ENCODE assay signal across 23 mouse cellular contexts in the genomic region with DNA sequence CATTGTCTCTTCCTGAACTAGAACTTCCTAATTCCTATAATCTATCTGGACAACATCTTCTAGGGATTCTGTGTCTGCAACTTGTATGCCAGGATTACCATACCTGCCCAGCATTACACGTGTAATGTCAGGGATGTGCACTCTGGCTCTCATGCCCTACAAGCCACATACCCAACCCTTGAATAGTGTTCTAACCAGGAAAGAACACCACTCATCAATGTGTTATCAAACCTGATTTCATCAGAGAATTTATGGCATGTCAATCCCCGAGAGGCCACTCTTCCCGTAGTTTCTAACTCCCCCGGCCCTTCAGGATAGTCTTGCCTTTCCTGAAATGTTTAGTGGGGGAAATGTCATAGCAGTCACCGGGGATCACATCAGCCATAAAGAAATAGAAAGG. TPM values are rescaled to one million over a fixed set of nuclear protein-coding genes. Genes with fewer than 3 reads are reported as not detected.
"Had no signal": no experiment of that assay in that cellular context is flagged by ENCODE, and none has a peak within 500 bp of the region (broad histone marks: within the 10 kb centered on the region; RNA-seq: fewer than 3 reads in every experiment).

No protein-coding gene starts in this region.

- H3K4me1 ChIP-seq: lung, embryonic 15.5 days; midbrain, embryonic 10.5 days; midbrain, embryonic 12.5 days; neural tube, embryonic 13.5 days; neural tube, embryonic 15.5 days had no signal

- H3K4me2 ChIP-seq: lung, embryonic 15.5 days; midbrain, embryonic 12.5 days; neural tube, embryonic 13.5 days; neural tube, embryonic 15.5 days had no signal

- H3K9me3 ChIP-seq: lung, embryonic 15.5 days; midbrain, embryonic 10.5 days; midbrain, embryonic 12.5 days; neural tube, embryonic 13.5 days; neural tube, embryonic 15.5 days had no signal

- H3K36me3 ChIP-seq: lung, embryonic 15.5 days; midbrain, embryonic 10.5 days; midbrain, embryonic 12.5 days; neural tube, embryonic 13.5 days; neural tube, embryonic 15.5 days had no signal

- DNase-seq: lung, adult 2 months; lung, postnatal 14 days; lung, postnatal 36 days; midbrain, embryonic 14.5 days; retina, postnatal 1 day; right cerebral cortex, adult 18-20 months; right cerebral cortex, postnatal 25 days; right cerebral cortex, postnatal 4 days; spleen, adult 18-20 months; thymus, adult 18-20 months; thymus, postnatal 14 days; thymus, postnatal 36 days had no signal

- H3K27me3 ChIP-seq: lung, embryonic 15.5 days; midbrain, embryonic 12.5 days; neural tube, embryonic 13.5 days; neural tube, embryonic 15.5 days had no signal

- ATAC-seq: lung, postnatal 0 days; midbrain, embryonic 16.5 days had no signal

- H3K9ac ChIP-seq: lung, embryonic 15.5 days; midbrain, embryonic 12.5 days; neural tube, embryonic 13.5 days; neural tube, embryonic 15.5 days had no signal

- H3K27ac ChIP-seq: lung, embryonic 15.5 days; macrophage; midbrain, embryonic 10.5 days; midbrain, embryonic 12.5 days; neural tube, embryonic 13.5 days; neural tube, embryonic 15.5 days had no signal

- H3K4me3 ChIP-seq: lung, embryonic 15.5 days; midbrain, embryonic 10.5 days; midbrain, embryonic 12.5 days; myocyte; neural tube, embryonic 13.5 days; neural tube, embryonic 15.5 days had no signal

RNA-seq across cellular contexts. Expression of gene Pnlip, which starts 12.6 kb away (rescaled TPM):
- total RNA-seq: megakaryocyte progenitor cell, adult 5-6 weeks; megakaryocyte-erythroid progenitor cell, adult 5-6 weeks had no signal
- polyA plus RNA-seq: lung, embryonic 15.5 days; lung, postnatal 0 days; macrophage; midbrain, embryonic 10.5 days; midbrain, embryonic 12.5 days; midbrain, embryonic 14.5 days; myocyte had no signal
